Mouse (Mus musculus) embryonic fibroblast, embryonic 13.5 days (primary cell): Measurements from ENCODE around the gene Ptprq.

Experiments used
- CTCF ChIP-seq: IDR thresholded peaks from 2 replicates; pipeline ENCODE4 v1.5.1; 2011; ENCODE audit warnings: mild to moderate bottlenecking, control low read depth, low read length, moderate library complexity, borderline replicate concordance; ENCODE audit not compliant: insufficient read depth
- POLR2A ChIP-seq: IDR thresholded peaks from 2 replicates; pipeline ENCODE4 v1.6.1; 2011; ENCODE audit warnings: low read depth, mild to moderate bottlenecking, control low read depth, low read length, moderate library complexity

- TF ChIP-seq CTCF (no peak), POLR2A (no peak)
These were observed 217.7 kb downstream of the Ptprq start for GRCm38 (mm10) chr10:107502193-107502592.
